Mouse (Mus musculus): Measurements from ENCODE around the gene Zfp599. TPM values are rescaled to one million over a fixed set of nuclear protein-coding genes. Genes with fewer than 3 reads are reported as not detected.
A peak's percentile ranks its signal among the peaks of the same experiment; 100 is the strongest.
"Not testable (repeated sequence)": the region's sequence is repeated elsewhere in the genome, so short reads cannot be mapped to it uniquely, and the experiment has no call there.

Zfp599 gene
- polyA plus RNA-seq, 2 experiments = 0.63 to 1.5 TPM

DNA sequence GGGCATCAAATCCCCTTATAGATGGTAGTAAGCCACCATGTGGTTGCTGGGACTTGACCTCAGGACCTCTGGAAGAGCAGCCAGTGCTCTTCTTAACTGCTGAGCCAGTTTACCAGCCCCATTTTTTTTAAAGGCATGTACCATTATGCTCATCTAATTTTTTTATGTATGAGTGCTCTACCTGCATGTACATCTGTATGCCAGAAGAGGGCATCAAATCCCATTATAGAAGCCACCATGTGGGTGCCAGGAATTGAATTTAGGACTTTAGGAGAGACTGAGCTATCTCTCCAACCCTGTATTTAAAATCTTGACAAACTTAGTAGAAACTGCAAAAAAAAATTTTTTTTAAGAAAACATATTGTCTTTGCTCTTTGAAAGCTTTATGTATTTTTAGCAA, 29.1 kb downstream of the Zfp599 start:
- peak in 2 of 3 experiments; percentile 10 to 17 for DNase-seq (ENCODE audit: low read depth in 3 of 3, low spot score in 3 of 3)
- Histone ChIP-seq H3K27ac (no peak overlapping the region), H3K9ac (replicated peaks) (no peak overlapping the region), H3K27me3 (ENCODE audit: control insufficient read depth, insufficient read depth, low read length) (no peaks in the 10 kb centered on the region), H3K4me1 (replicated peaks; ENCODE audit: control insufficient read depth in 2 of 2, insufficient read depth in 2 of 2, low read length in 1 of 2) (no peaks in the 10 kb centered on the region; a peak in 1 of 4 replicates), H3K4me3 (ENCODE audit: insufficient read depth in 1 of 2, low read depth in 2 of 2, low read length in 2 of 2) (no peak overlapping the region), H3K9me3 (ENCODE audit: control insufficient read depth, low read length) (no peaks in the 10 kb centered on the region), H3K36me3 (replicated peaks; ENCODE audit: control insufficient read depth, insufficient read depth, low read depth) (peaks cover 7% of the 10 kb centered on the region), H3K4me2 (ENCODE audit: low read depth) (no peak overlapping the region)
- no peak for ATAC-seq (ENCODE audit: insufficient read depth)
- TF ChIP-seq CTCF (IDR thresholded peaks at IDR 0.05; ENCODE audit: low read depth) = peak; percentile 38; the same call in 1 of the 2 replicates
- TF ChIP-seq EP300 (IDR thresholded peaks at IDR 0.05; ENCODE audit: low read depth) = no peak

DNA sequence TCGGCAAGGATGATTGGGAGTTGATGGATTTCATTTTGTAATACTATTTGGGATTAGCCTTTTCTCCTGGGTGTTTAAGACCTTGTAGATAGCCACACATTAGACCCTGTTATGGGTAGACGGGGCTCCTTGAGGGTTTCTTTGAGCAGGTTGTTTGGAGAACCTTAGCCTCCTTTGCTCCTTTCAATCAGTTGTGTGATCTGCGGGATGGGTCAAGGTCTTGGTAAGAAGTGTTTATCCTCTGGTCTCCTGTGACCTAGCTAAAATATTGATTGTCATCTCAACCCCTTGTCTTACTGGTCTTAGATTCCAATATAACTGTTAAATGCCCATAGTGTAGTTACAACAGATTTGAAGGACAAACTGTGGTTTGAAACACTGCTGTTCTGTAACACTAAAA, 29.6 kb downstream of the Zfp599 start:
- 70% methylated on average over 3 of the region's 3 CpGs for WGBS (ENCODE audit: insufficient replicate concordance)
- TF ChIP-seq CTCF (IDR thresholded peaks at IDR 0.05; ENCODE audit: low read depth) (no peak), EP300 (IDR thresholded peaks at IDR 0.05; ENCODE audit: low read depth) (no peak)
- Histone ChIP-seq H3K4me3 (ENCODE audit: insufficient read depth in 1 of 2, low read depth in 2 of 2, low read length in 2 of 2) (no peak overlapping the region), H3K9ac (replicated peaks) (no peak overlapping the region), H3K9me3 (ENCODE audit: control insufficient read depth, low read length) (no peaks in the 10 kb centered on the region), H3K4me2 (ENCODE audit: low read depth) (no peak overlapping the region), H3K36me3 (replicated peaks; ENCODE audit: control insufficient read depth, insufficient read depth, low read depth) (peaks cover 2% of the 10 kb centered on the region), H3K4me1 (replicated peaks; ENCODE audit: control insufficient read depth in 2 of 2, insufficient read depth in 2 of 2, low read length in 1 of 2) (no peaks in the 10 kb centered on the region; a peak in 1 of 4 replicates), H3K27ac (no peak overlapping the region), H3K27me3 (ENCODE audit: control insufficient read depth, insufficient read depth, low read length) (no peaks in the 10 kb centered on the region)
- DNase-seq (ENCODE audit: low read depth in 3 of 3, low spot score in 3 of 3) (no peak), ATAC-seq (ENCODE audit: insufficient read depth) (no peak)

DNA sequence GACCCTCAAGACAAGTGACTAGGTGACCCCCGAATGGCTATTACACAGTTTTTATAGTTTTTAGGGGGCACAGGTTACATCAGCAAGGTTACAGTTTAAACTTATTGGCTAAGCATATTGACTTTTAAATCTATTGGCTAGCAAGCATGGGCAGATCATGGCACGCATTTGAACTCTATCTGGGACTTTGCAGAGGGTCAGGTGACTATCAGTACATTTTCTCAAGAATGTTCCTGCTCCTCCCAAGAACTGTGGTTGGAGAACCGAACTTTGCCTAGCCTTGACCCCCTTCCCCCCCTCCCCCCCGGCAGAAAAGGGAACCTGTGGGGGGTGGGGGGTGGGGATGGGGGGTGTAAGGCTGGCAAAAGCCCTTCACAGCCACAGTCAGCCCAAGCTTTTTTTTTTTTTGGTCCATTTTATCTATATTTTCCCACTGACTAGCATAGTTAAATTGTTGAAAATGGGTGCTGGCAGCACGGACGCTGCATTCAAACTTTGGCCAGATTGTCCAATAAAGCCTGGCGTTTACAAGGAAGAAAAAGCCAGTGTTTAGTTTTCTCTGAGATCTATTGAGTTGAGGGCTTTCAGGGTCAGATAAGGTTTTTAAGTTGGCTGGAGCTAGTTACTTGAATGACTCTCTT, 30.2 kb downstream of the Zfp599 start:
- 50% methylated on average over 7 of the region's 7 CpGs for WGBS (ENCODE audit: insufficient replicate concordance)
- ATAC-seq (ENCODE audit: insufficient read depth) (no peak), DNase-seq (ENCODE audit: low read depth in 3 of 3, low spot score in 3 of 3) (no peak)
- H3K9me3 ChIP-seq (ENCODE audit: control insufficient read depth, low read length) = no peaks in the 10 kb centered on the region
- H3K27me3 ChIP-seq (ENCODE audit: control insufficient read depth, insufficient read depth, low read length) = no peaks in the 10 kb centered on the region
- no peaks in the 10 kb centered on the region for H3K36me3 ChIP-seq (replicated peaks; ENCODE audit: control insufficient read depth, insufficient read depth, low read depth)
- TF ChIP-seq EP300 (IDR thresholded peaks at IDR 0.05; ENCODE audit: low read depth) = no peak
- TF ChIP-seq CTCF (IDR thresholded peaks at IDR 0.05; ENCODE audit: low read depth) = no peak
- no peak overlapping the region for H3K4me3 ChIP-seq (ENCODE audit: insufficient read depth in 1 of 2, low read depth in 2 of 2, low read length in 2 of 2)
- no peak overlapping the region for H3K27ac ChIP-seq
- H3K4me1 ChIP-seq (replicated peaks; ENCODE audit: control insufficient read depth in 2 of 2, insufficient read depth in 2 of 2, low read length in 1 of 2) = no peaks in the 10 kb centered on the region; a peak in 1 of 4 replicates
- H3K9ac ChIP-seq (replicated peaks) = no peak overlapping the region
- no peak overlapping the region for H3K4me2 ChIP-seq (ENCODE audit: low read depth)

DNA sequence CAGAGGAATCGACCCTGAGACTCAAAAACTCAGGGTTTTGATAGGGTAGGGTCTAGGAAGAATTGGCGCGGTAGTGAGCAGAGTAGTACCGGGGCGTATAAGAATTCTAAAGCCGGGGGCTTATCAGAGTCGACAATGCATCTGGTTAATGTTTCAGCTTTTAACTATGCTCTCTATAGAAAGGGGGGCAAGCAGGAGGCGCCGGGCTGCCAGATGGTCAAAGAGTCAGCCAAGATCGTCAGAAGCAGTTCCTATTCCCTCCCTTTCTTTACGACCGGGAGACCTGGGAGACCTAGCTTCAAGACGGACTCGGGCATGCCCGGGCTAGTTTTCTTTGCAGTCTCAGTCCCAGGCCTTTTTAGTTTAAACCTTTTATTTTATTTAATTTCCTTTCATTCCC, 32.8 kb downstream of the Zfp599 start:
- Histone ChIP-seq H3K27ac (no peak overlapping the region), H3K4me3 (ENCODE audit: insufficient read depth in 1 of 2, low read depth in 2 of 2, low read length in 2 of 2) (no peak overlapping the region), H3K4me2 (ENCODE audit: low read depth) (no peak overlapping the region), H3K27me3 (ENCODE audit: control insufficient read depth, insufficient read depth, low read length) (no peaks in the 10 kb centered on the region), H3K9me3 (ENCODE audit: control insufficient read depth, low read length) (no peaks in the 10 kb centered on the region), H3K36me3 (replicated peaks; ENCODE audit: control insufficient read depth, insufficient read depth, low read depth) (no peaks in the 10 kb centered on the region), H3K9ac (replicated peaks) (no peak overlapping the region), H3K4me1 (replicated peaks; ENCODE audit: control insufficient read depth in 2 of 2, insufficient read depth in 2 of 2, low read length in 1 of 2) (no peaks in the 10 kb centered on the region; a peak in 1 of 4 replicates)
- DNase-seq (ENCODE audit: low read depth in 3 of 3, low spot score in 3 of 3) = no peak
- no peak for TF ChIP-seq CTCF (IDR thresholded peaks at IDR 0.05; ENCODE audit: low read depth)
- no peak for TF ChIP-seq EP300 (IDR thresholded peaks at IDR 0.05; ENCODE audit: low read depth)
- 89% methylated on average over 15 of the region's 15 CpGs for WGBS (ENCODE audit: insufficient replicate concordance)
- no peak for ATAC-seq (ENCODE audit: insufficient read depth)

DNA sequence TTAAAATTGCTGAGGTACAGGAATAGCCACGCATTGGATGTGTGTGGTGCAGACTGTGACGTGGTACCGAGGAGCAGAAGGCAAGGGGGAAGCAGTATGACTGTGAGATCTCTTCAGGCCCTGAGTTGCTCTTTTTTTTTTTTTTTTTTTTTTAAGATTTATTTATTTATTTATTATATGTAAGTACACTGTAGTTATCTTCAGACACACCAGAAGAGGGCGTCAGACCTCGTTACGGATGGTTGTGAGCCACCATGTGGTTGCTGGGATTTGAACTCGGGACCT, 33.4 kb downstream of the Zfp599 start:
- ATAC-seq (ENCODE audit: insufficient read depth); H3K4me1 ChIP-seq (replicated peaks; ENCODE audit: control insufficient read depth in 2 of 2, insufficient read depth in 2 of 2, low read length in 1 of 2); H3K9me3 ChIP-seq (ENCODE audit: control insufficient read depth, low read length); H3K27me3 ChIP-seq (ENCODE audit: control insufficient read depth, insufficient read depth, low read length); H3K27ac ChIP-seq; DNase-seq (ENCODE audit: low read depth in 3 of 3, low spot score in 3 of 3); H3K36me3 ChIP-seq (replicated peaks; ENCODE audit: control insufficient read depth, insufficient read depth, low read depth): not testable (repeated sequence)
- H3K4me2 ChIP-seq (ENCODE audit: low read depth) = peak overlapping the region; percentile 78
- WGBS (ENCODE audit: insufficient replicate concordance) = 39% methylated on average over 7 of the region's 7 CpGs
- H3K4me3 ChIP-seq (ENCODE audit: insufficient read depth in 1 of 2, low read depth in 2 of 2, low read length in 2 of 2) = peak overlapping the region; percentile 77 to 82; a peak in 3 of 4 replicates
- peak overlapping the region; percentile 87 for H3K9ac ChIP-seq (replicated peaks)
